Mouse (Mus musculus) stomach, embryonic 14.5 days (tissue): ENCODE data around the gene Nptxr. TPM values are rescaled to one million over a fixed set of nuclear protein-coding genes. Genes with fewer than 3 reads are reported as not detected.

ENCODE experiments used
- ATAC-seq: fragments of 200-750 bp; cut with Nextera tagmentation; 2 replicates; pipeline ENCODE4 v1.8.0; 2017; ENCODE audit warnings: low read depth, moderate TSS enrichment; ENCODE audit not compliant: insufficient number of reproducible peaks, insufficient read depth, low FRiP score
- H3K27ac ChIP-seq: fragments of 300-500 bp; sonication (generic); 2 replicates; pipeline ENCODE4 v1.5.1; 2014; ENCODE audit warnings: mild to moderate bottlenecking, low read length, moderate library complexity, mixed read lengths
- H3K27me3 ChIP-seq: fragments of 300-500 bp; sonication (generic); 2 replicates; pipeline ENCODE4 v1.6.1; 2014; ENCODE audit warnings: low read length, control low read depth, mixed read lengths; ENCODE audit not compliant: control insufficient read depth, insufficient read depth
- H3K36me3 ChIP-seq: fragments of 300-500 bp; sonication (generic); 2 replicates; pipeline ENCODE4 v1.6.1; 2014; ENCODE audit warnings: mild to moderate bottlenecking, control low read depth, low read length, moderate library complexity, mixed read lengths; ENCODE audit not compliant: control insufficient read depth, insufficient read depth
- H3K4me1 ChIP-seq: fragments of 300-500 bp; sonication (generic); 2 replicates; pipeline ENCODE4 v1.6.1; 2014; ENCODE audit warnings: low read length, control low read depth, mixed read lengths; ENCODE audit not compliant: control insufficient read depth, insufficient read depth
- H3K4me2 ChIP-seq: fragments of 300-500 bp; sonication (generic); replicated peaks from 2 replicates; pipeline ENCODE4 v1.6.1; 2014; ENCODE audit warnings: low read depth, low read length, control low read depth
- H3K4me3 ChIP-seq: fragments of 300-500 bp; sonication (generic); 2 replicates; pipeline ENCODE4 v1.5.1; 2014; ENCODE audit warnings: low read depth, low read length, control low read depth
- H3K9ac ChIP-seq: fragments of 300-500 bp; sonication (generic); replicated peaks from 2 replicates; pipeline ENCODE4 v1.6.1; 2014; ENCODE audit warnings: low read depth, mild to moderate bottlenecking, control low read depth, low read length, moderate library complexity, mixed read lengths
- H3K9me3 ChIP-seq: fragments of 300-500 bp; sonication (generic); 2 replicates; pipeline ENCODE4 v1.6.1; 2016; ENCODE audit warnings: low read depth, low read length, control low read depth; ENCODE audit not compliant: control insufficient read depth
- WGBS: fragments of 180-500 bp; shearing (Covaris S2); extraction: QIAGEN DNeasy Blood & Tissue Kit; methylation state at CpG from one replicate; pipeline ENCODE4 v1.1.7; 2014; 5-methylcytosine and 5-hydroxymethylcytosine counted together
- polyA plus RNA-seq: library from polyadenylated mRNA; unstranded; fragments of >200 nt; fragmentation: Nextera tagmentation; extraction: Ambion mirVana; gene quantifications from 2 replicates; pipeline ENCODE4 v1.2.1, GENCODE M21; 2014

The Nptxr gene
- polyA plus RNA-seq, 1 experiment from 2014 or later = 2.7 TPM

DNA sequence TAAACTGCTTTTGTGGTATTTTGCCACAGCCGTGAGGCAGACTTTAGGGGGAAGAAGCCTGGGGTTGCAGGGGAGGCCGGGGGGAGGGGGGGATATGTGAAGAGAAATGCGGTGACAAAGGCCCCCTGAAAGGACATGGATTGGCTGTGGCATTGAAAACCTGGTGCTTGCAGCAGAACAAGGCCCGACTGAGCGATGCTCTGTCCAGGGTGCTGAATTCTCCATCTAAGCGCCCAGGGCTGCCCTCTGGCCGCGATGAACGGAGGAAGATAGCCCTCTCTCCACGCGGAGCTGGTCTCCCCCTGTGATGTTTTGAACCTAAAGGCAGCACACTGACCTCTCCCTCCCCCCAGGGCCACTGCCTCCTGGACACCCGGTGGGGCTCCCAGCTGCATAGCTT, 13.1 kb downstream of the Nptxr start:
- Histone ChIP-seq H3K36me3 (no peaks in the 10 kb centered on the region), H3K27ac (no peak overlapping the region), H3K9me3 (no peaks in the 10 kb centered on the region), H3K27me3 (no peaks in the 10 kb centered on the region), H3K4me3 (no peak overlapping the region), H3K4me2 (no peak overlapping the region), H3K4me1 (no peaks in the 10 kb centered on the region), H3K9ac (no peak overlapping the region)
- no peak for ATAC-seq
- 3% methylated on average over 12 of the region's 12 CpGs for WGBS

DNA sequence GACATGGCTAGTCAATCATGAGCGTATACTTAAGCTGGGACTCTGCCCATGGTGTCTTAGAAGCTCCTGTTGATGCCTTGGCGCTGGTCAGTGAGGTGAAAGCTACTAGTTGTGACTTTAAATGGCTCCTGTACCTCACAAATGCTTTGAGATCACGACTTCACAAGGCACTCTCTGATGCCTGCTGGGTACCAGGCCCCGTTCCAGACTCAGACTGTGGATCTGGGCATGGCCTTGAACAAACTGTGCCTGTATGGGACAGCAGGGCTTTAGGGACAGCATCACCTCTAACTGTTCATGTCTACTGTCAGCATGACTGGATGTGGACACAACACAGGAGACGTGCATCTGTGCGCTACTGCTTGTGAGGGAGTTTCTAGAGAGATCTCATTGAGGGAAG, 13.7 kb downstream of the Nptxr start:
- H3K4me2 ChIP-seq = no peak overlapping the region
- no peak for ATAC-seq
- H3K9ac ChIP-seq = no peak overlapping the region
- H3K36me3 ChIP-seq = no peaks in the 10 kb centered on the region
- H3K9me3 ChIP-seq = no peaks in the 10 kb centered on the region
- no peak overlapping the region for H3K4me3 ChIP-seq
- WGBS = 83% methylated on average over 6 of the region's 6 CpGs
- H3K27me3 ChIP-seq = no peaks in the 10 kb centered on the region
- H3K4me1 ChIP-seq = no peaks in the 10 kb centered on the region
- H3K27ac ChIP-seq = no peak overlapping the region

DNA sequence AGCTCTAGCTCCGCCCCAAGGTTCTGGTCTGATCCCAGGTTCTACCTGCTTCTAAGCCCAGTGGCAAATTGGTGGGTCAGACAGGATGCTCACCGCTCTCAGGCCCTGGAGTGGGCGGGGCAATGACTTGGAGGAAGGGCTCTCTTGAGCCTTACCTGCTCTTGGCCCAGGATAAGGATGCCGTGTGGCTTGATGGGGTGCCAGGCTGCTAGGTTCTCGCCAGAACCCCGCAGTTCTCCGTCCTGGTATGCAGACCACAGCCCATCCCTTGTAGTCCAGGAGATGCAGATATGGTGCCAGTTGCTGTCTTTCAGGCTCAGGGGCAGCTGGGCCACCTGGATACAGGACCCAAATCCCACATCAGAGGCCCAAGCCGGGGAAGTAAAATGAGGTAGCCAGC, 14.5 kb downstream of the Nptxr start:
- ATAC-seq = no peak
- 43% methylated on average over 8 of the region's 8 CpGs for WGBS
- H3K4me3 ChIP-seq = no peak overlapping the region
- H3K27ac ChIP-seq = no peak overlapping the region
- H3K9ac ChIP-seq = no peak overlapping the region
- H3K36me3 ChIP-seq = no peaks in the 10 kb centered on the region
- H3K4me2 ChIP-seq = no peak overlapping the region
- no peaks in the 10 kb centered on the region for H3K4me1 ChIP-seq
- H3K9me3 ChIP-seq = no peaks in the 10 kb centered on the region
- H3K27me3 ChIP-seq = no peaks in the 10 kb centered on the region

DNA sequence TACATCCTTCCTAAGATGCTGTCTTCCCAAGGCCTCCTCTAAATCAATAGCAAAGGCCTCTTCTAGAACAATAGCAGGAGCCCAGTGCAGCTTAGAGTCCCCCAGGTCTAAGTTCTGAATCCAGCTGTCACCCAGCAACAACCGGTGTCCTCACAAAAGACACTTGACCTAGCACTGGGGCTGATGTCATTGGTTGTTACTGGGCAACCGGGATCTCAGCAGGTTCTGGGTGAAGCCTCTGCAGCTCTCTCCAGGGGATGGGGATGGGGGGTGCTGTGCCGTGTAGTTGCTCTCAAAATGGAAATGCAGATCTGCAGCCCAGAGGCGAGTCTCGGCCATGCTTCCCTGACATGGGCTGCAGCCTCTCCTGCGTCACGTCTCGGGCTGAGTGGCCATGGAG, 16.8 kb downstream of the Nptxr start:
- 59% methylated on average over 8 of the region's 8 CpGs for WGBS
- no peak overlapping the region for H3K9ac ChIP-seq
- H3K4me3 ChIP-seq = no peak overlapping the region
- no peaks in the 10 kb centered on the region for H3K36me3 ChIP-seq
- ATAC-seq = no peak
- no peak overlapping the region for H3K27ac ChIP-seq
- H3K4me1 ChIP-seq = no peaks in the 10 kb centered on the region
- no peaks in the 10 kb centered on the region for H3K9me3 ChIP-seq
- no peaks in the 10 kb centered on the region for H3K27me3 ChIP-seq
- H3K4me2 ChIP-seq = no peak overlapping the region

DNA sequence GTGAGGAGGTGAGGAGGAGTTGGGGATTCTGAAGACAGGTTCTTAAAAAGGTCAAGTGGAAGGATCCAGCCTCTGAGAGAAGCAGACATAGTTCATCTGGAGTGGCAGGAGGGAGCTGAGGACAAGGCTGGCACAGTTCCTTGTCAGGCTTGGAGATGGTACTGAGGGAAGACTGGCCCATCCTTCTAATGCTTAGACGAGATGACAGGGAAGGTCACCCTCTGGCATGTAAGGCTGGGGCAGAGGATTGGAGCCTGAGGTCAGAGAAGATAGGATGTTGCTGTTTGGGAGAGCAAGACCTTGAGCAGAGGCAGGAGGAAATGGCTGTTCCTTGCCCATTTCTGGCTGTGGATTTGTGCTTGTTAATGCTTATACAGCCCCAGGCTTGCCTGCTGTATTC, 19.5 kb downstream of the Nptxr start:
- Histone ChIP-seq H3K27ac (no peak overlapping the region), H3K27me3 (no peaks in the 10 kb centered on the region), H3K9ac (no peak overlapping the region), H3K4me1 (no peaks in the 10 kb centered on the region), H3K4me3 (no peak overlapping the region), H3K4me2 (no peak overlapping the region), H3K36me3 (no peaks in the 10 kb centered on the region), H3K9me3 (no peaks in the 10 kb centered on the region)
- WGBS = 45% methylated on average over 1 of the region's 1 CpGs
- no peak for ATAC-seq

DNA sequence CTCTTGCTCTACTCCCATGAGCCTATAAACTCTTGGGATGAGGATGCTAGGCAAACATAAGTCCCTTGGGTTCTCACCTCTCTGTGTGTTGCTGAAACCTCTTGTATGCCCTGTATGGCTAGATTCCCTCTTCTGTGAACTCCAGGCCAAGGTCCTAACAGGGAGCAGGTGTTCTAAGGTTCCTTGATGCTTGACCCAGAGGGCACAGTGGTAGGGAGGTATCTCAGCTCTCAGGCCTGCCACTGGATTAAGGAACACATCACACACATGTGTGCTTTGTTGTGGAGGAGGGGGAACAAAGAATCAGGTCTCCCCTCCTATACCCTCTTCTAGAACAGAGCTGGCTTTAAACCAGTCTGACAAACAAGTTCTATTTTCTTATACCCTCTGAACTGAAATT, 26.8 kb downstream of the Nptxr start, which contains the start of gene Dnal4:
Gene Dnal4, minus strand, starts transcription at position 101 of the 400 bp plus-strand sequence.
- H3K4me3 ChIP-seq = no peak within 1 kb of the TSS
- no peak within 1 kb of the TSS for H3K27ac ChIP-seq
- peaks cover 15% of the 10 kb centered on the region; the same call in 1 of the 2 replicates for H3K4me1 ChIP-seq
- H3K9me3 ChIP-seq = no peaks in the 10 kb centered on the region
- H3K9ac ChIP-seq = no peak within 1 kb of the TSS
- no peak for ATAC-seq
- H3K4me2 ChIP-seq = no peak within 1 kb of the TSS
- H3K36me3 ChIP-seq = no peaks in the 10 kb centered on the region
- H3K27me3 ChIP-seq = no peaks in the 10 kb centered on the region

DNA sequence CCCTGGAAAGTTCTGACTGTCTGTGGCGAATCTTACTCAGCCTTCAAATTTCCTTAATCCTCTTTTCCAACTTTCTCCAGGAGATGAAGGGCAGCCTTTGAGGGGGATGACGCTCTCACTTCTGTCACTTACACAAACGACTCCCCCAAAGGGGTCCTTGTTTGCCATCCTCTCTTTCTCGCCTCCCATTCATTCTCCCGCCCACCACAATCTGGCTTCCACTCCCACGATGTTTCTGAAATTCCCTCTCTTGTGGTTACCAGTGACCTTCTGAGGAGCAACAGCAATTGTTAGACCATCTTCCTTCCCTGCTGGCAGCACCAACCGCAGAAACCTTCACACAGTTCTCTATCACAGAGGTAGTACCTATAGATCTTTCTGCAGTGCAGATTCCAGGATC, 28.9 kb downstream of the Nptxr start:
- Histone ChIP-seq H3K4me3 (no peak overlapping the region), H3K9ac (no peak overlapping the region), H3K4me1 (peaks cover 15% of the 10 kb centered on the region; the same call in 1 of the 2 replicates), H3K27ac (no peak overlapping the region), H3K4me2 (no peak overlapping the region), H3K36me3 (no peaks in the 10 kb centered on the region), H3K9me3 (no peaks in the 10 kb centered on the region), H3K27me3 (no peaks in the 10 kb centered on the region)
- ATAC-seq = no peak
- 56% methylated on average over 7 of the region's 7 CpGs for WGBS

DNA sequence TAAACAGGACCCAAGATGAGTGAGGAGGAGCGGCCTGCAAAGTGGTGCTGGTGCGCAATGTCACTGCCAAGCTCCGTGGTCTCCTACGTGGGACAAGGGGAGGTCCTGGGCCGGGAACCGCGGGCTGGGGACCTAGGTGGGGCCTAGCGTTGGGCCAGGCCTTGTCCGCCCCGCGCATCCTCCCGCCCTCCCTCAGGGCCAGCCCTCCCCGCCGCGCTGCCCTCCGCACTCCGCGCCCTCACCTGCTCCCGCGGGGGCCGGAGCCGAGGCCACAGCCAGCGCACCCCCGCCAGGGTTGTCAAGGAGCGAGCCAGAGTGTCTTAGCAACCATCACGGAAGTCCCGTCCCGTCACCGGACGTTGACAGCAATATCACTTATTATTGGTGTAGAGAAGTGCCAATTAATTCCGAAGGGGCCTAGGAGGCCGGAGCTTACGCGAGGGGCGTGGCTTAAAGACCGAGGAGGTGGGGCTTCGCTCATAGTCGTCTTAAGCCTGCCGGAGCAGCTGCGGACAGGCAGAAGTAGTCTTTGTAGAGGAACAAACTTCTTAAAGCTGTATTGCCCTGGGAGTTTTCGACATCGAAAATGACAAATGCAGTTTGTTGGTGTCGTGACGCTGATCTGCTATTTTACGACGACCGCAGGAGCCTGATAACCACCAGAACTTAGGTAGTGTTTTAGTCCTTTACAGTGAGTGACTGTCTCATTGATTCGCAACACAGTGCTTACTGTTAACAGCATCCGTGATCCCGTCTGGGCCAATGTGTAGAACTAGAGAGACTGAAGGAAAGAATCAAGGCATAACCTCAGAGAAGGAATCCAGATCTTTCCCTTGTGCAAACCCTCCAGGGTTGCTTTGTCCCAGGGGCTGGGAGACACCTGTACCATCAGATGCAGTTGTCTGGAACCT, 30.2 kb downstream of the Nptxr start:
- ATAC-seq = peak; percentile 98
- H3K9me3 ChIP-seq = no peaks in the 10 kb centered on the region
- no peaks in the 10 kb centered on the region for H3K36me3 ChIP-seq
- 1% methylated on average over 50 of the region's 50 CpGs for WGBS
- H3K9ac ChIP-seq = peak overlapping the region; percentile 74
- H3K27ac ChIP-seq = peak overlapping the region; percentile 61
- H3K4me1 ChIP-seq = peaks cover 15% of the 10 kb centered on the region; the same call in 1 of the 2 replicates
- no peaks in the 10 kb centered on the region for H3K27me3 ChIP-seq
- H3K4me2 ChIP-seq = peak overlapping the region; percentile 79
- peak overlapping the region; percentile 81 for H3K4me3 ChIP-seq
